Mouse (Mus musculus): Measurements from ENCODE around the gene Snapc1.

The Snapc1 gene

DNA sequence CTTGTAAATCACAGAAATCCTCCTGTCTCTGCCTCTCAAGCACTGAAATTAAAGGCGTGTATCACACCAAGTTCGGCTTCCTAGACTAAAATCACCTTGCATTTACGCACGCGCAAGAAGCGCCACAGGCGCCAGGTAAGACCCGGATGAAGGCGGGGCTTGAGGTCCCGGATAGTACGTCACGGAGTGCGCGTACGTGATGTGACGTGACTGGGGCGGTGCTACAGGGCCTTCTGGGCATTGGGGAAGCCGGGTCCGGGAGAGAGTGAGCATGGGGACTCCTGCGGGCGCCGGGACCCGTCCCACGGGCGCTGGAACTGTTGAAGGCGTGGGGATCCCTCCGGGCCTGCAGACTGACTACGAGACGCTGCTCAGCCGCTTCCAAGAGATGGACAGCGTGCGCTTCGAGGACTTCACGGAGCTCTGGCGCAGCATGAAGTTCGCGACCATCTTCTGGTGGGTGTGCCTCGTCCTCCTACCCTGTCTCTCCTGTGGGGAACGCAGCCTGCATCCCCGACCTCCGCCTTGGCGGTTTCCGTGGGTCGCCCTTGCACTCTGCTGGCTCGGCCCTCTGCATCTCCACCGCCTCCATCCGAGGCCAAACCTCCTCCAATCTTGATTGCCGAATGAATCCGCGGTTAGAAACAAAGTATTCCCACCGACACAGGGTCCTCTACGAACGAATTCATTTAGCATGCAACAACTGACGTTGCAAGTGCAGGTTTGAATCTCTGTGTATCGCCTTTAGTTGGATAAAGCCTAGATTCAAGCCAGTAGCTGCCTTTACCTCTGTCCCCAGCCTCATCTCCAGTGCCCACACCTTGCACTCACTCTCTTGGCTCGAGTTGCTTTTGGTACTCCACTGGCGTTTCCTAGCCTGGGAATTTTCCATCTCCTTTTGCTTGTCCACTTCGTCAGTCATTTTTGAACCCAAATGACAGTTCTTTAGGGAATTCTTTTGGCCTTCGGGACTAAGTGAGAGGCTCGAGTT lies at the start of gene Snapc1:
Gene Snapc1, plus strand, starts transcription at position 191 of the 991 bp plus-strand sequence.
- peak; percentile 97 for DNase-seq (ENCODE audit: low read depth)

DNA sequence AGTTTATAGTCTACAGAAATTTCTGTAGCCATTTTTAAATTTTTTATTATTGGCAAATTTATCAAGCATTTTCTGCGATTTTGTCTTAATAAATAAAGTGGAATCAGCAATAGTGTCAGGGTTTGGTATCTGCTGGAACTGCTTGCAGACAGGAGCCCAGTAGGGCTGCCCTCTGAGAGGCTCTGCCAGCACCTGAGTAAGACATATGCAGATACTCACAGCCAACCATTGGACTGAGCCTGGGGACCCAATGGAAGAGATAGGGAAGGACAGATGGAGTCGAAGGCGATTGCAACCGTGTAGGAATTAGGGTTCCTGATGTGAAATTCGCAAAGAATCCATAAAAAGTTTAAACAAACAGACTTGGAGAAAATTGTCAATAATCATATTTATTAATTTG lies 45.8 kb upstream of the Snapc1 start:
- no peak for DNase-seq (ENCODE audit: low read depth)

DNA sequence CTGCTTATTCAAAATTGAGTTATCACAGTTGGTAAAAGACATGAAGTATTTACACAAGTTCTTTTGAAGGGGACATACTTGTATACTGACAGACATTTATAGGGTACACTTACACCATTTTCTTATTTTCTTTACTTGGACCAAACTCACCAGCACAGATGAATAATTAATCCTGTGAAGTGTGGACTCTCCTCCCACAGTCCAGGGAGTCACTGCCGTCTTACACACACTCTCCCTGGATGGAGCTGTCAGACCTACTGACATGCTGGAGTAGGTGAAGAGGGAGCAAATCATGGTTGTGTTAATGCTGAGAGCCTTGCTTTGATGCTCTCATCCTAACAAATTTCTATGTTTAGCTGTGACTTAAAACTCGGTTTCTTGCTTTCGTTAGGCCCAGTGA lies 34.0 kb upstream of the Snapc1 start:
- DNase-seq (ENCODE audit: low read depth) = no peak

DNA sequence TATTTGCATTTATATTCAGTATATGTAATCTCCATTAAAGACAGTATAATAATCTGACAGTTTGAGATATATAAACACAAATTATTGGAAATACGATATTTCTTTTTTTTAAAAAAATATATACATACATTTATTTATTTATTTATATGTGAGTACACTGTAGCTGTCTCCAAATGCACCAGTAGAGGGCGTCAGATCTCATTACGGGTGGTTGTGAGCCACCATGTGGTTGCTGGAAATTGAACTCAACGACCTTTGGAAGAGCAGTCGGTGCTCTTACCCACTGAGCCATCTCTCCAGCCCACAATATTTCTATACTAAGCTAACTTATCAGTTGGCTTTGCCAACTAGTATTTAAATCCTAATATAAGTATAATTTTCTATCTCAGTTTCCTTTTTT lies 33.0 kb upstream of the Snapc1 start:
- peak; percentile 67 for DNase-seq (ENCODE audit: low read depth)

DNA sequence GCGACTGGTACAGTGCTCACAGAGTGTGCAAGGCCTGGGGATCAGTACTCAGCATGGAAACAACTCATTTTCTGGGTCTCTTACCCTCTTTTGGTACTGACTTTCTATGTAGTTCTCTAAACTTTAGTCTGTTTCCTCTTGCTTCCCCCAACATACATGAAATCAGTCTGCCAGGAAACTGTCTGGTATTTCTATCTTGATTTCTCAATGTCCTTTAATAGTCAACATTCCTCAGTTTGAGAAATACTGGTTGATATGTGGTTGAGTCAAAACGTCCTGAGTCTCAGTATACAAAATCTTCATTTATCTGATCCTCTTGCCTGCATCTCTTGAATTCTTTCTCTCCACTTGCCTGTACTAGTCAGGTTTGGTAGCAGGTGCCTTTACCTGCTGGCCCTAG lies 29.8 kb upstream of the Snapc1 start:
- DNase-seq (ENCODE audit: low read depth) = peak; percentile 56

- no peak for DNase-seq (ENCODE audit: low read depth)
Observed at GRCm38 (mm10) chr12:73937353-73937752, 26.9 kb upstream of the Snapc1 start, which contains the start of gene Gm49321. Gene Gm49321, plus strand, starts transcription at chr12:73937653.

GRCm38 (mm10) chr12:73939542-73939941 lies 24.7 kb upstream of the Snapc1 start:
- no peak for DNase-seq (ENCODE audit: low read depth)

- no peak for DNase-seq (ENCODE audit: low read depth)
Observed at GRCm38 (mm10) chr12:73948415-73948814, 15.9 kb upstream of the Snapc1 start.

GRCm38 (mm10) chr12:73949318-73950058 lies 14.8 kb upstream of the Snapc1 start:
- DNase-seq (ENCODE audit: low read depth) = no peak

GRCm38 (mm10) chr12:73952879-73953278 lies 11.4 kb upstream of the Snapc1 start:
- no peak for DNase-seq (ENCODE audit: low read depth)

DNA sequence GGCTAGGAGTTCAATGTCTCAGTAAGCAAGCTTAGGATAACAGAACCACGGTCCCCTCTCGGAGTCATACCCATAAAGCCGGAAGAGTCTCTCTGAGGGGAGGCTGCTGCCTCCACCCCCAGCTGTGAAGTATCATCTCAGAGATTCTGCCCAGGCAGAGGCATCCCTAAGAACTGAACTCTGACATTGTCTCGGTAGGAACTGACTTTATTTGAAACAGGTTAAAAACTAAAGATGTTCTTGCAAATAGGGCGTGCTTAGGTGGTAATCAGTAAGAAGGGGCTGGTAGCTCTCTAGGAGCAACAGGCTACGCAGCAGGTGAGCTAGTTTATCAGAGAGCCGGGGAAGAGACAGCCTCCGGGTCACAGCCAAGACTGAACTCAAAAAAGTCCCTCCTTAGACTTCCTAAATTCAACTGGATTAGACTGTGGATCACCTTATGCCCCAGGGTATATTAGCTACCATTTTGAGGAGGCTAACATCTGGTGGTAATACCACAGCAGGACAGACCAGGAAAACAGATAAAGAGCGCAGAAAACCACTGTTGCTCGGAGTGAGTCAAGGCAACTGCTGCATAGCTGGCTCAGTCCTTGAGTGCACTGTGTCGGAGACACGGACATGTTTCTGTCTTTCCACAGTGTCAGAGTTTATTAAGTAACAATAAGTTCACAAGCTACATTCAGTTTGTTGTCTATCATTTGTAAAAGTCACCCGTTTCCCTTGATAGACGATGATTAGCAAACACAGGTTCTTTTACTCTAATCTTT lies 10.7 kb upstream of the Snapc1 start:
- peak; percentile 84 for DNase-seq (ENCODE audit: low read depth)

- no peak for DNase-seq (ENCODE audit: low read depth)
Observed at GRCm38 (mm10) chr12:73954785-73955184, 9.5 kb upstream of the Snapc1 start.

- no peak for DNase-seq (ENCODE audit: low read depth)
Observed at GRCm38 (mm10) chr12:73957676-73958075, 6.6 kb upstream of the Snapc1 start.

- no peak for DNase-seq (ENCODE audit: low read depth)
Observed at GRCm38 (mm10) chr12:73958830-73959229, 5.5 kb upstream of the Snapc1 start.

- DNase-seq (ENCODE audit: low read depth) = no peak
Observed at GRCm38 (mm10) chr12:73969142-73969541, 4.9 kb downstream of the Snapc1 start.

- no peak for DNase-seq (ENCODE audit: low read depth)
Observed at GRCm38 (mm10) chr12:73974584-73974983, 10.3 kb downstream of the Snapc1 start.

GRCm38 (mm10) chr12:73978144-73978543 lies 13.9 kb downstream of the Snapc1 start:
- no peak for DNase-seq (ENCODE audit: low read depth)

DNA sequence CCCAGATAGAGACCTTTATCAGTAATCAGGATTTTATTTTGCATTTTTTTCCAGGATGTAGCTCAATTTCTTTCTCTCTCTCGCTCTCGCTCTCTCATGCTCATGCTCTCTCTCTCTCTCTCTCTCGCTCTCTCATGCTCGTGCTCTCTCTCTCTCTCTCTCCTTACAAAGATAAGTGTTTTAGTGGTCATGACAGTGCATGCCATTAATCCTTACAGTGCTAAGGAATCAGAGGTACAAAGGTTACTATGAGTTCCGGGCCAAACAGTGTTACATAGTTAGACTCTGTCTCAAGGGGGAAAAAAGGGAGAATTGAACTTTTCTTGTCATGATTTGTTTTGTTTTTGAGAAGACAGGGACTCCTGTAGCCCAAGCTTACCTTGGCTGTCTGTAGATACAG lies 15.4 kb downstream of the Snapc1 start:
- no peak for DNase-seq (ENCODE audit: low read depth)

- DNase-seq (ENCODE audit: low read depth) = no peak
Observed at GRCm38 (mm10) chr12:73982533-73982932, 18.3 kb downstream of the Snapc1 start.

- DNase-seq (ENCODE audit: low read depth) = no peak
Observed at GRCm38 (mm10) chr12:73986299-73986698, 22.0 kb downstream of the Snapc1 start.

GRCm38 (mm10) chr12:73988393-73989008 lies 24.2 kb downstream of the Snapc1 start:
- no peak for DNase-seq (ENCODE audit: low read depth)

GRCm38 (mm10) chr12:73989594-73989993 lies 25.3 kb downstream of the Snapc1 start:
- DNase-seq (ENCODE audit: low read depth) = peak; percentile 71

All from 416B (cell line).